Mouse (Mus musculus): ENCODE results near the gene Mki67. TPM values are rescaled to one million over a fixed set of nuclear protein-coding genes. Genes with fewer than 3 reads are reported as not detected.

Gene Mki67
- polyA plus RNA-seq, 1 experiment = 2.9 TPM

GRCm38 (mm10) chr7:135664211-135664610, 52.0 kb downstream of the Mki67 start:
- no peak for TF ChIP-seq POLR2A (IDR thresholded peaks at IDR 0.05; ENCODE audit: control insufficient read depth, low read depth, low read length)
- no peak for TF ChIP-seq CTCF (IDR thresholded peaks at IDR 0.05; ENCODE audit: control insufficient read depth, insufficient read depth, insufficient replicate concordance, low read depth, low read length)
- Histone ChIP-seq H3K27me3 (ENCODE audit: control insufficient read depth, insufficient read depth, low read length) (no peaks in the 10 kb centered on the region), H3K36me3 (ENCODE audit: control insufficient read depth, insufficient read depth, low read length) (no peaks in the 10 kb centered on the region), H3K4me3 (ENCODE audit: control insufficient read depth, low read depth, low read length) (no peak overlapping the region), H3K27ac (ENCODE audit: control insufficient read depth, insufficient read depth, low read depth, low read length) (no peak overlapping the region), H3K4me1 (ENCODE audit: control insufficient read depth, insufficient read depth, low read length) (no peaks in the 10 kb centered on the region; the same call in 1 of the 2 replicates)

- no peak overlapping the region for H3K27ac ChIP-seq (ENCODE audit: control insufficient read depth, insufficient read depth, low read depth, low read length)
- no peaks in the 10 kb centered on the region for H3K4me1 ChIP-seq (ENCODE audit: control insufficient read depth, insufficient read depth, low read length)
- no peak overlapping the region for H3K4me3 ChIP-seq (ENCODE audit: control insufficient read depth, low read depth, low read length)
- no peaks in the 10 kb centered on the region for H3K27me3 ChIP-seq (ENCODE audit: control insufficient read depth, insufficient read depth, low read length)
- TF ChIP-seq CTCF (IDR thresholded peaks at IDR 0.05; ENCODE audit: control insufficient read depth, insufficient read depth, insufficient replicate concordance, low read depth, low read length) = no peak
- TF ChIP-seq POLR2A (IDR thresholded peaks at IDR 0.05; ENCODE audit: control insufficient read depth, low read depth, low read length) = no peak
- H3K36me3 ChIP-seq (ENCODE audit: control insufficient read depth, insufficient read depth, low read length) = no peaks in the 10 kb centered on the region
These were observed 55.8 kb downstream of the Mki67 start for GRCm38 (mm10) chr7:135660314-135660713.

GRCm38 (mm10) chr7:135659314-135659935, 56.7 kb downstream of the Mki67 start:
- no peak overlapping the region for H3K27ac ChIP-seq (ENCODE audit: control insufficient read depth, insufficient read depth, low read depth, low read length)
- H3K4me1 ChIP-seq (ENCODE audit: control insufficient read depth, insufficient read depth, low read length) = no peaks in the 10 kb centered on the region
- no peaks in the 10 kb centered on the region for H3K27me3 ChIP-seq (ENCODE audit: control insufficient read depth, insufficient read depth, low read length)
- TF ChIP-seq CTCF (IDR thresholded peaks at IDR 0.05; ENCODE audit: control insufficient read depth, insufficient read depth, insufficient replicate concordance, low read depth, low read length) = no peak
- no peak for TF ChIP-seq POLR2A (IDR thresholded peaks at IDR 0.05; ENCODE audit: control insufficient read depth, low read depth, low read length)
- H3K36me3 ChIP-seq (ENCODE audit: control insufficient read depth, insufficient read depth, low read length) = no peaks in the 10 kb centered on the region
- no peak overlapping the region for H3K4me3 ChIP-seq (ENCODE audit: control insufficient read depth, low read depth, low read length)

- Histone ChIP-seq H3K4me3 (ENCODE audit: control insufficient read depth, low read depth, low read length) (no peak overlapping the region), H3K4me1 (ENCODE audit: control insufficient read depth, insufficient read depth, low read length) (no peaks in the 10 kb centered on the region), H3K27me3 (ENCODE audit: control insufficient read depth, insufficient read depth, low read length) (no peaks in the 10 kb centered on the region), H3K27ac (ENCODE audit: control insufficient read depth, insufficient read depth, low read depth, low read length) (no peak overlapping the region), H3K36me3 (ENCODE audit: control insufficient read depth, insufficient read depth, low read length) (no peaks in the 10 kb centered on the region)
- TF ChIP-seq CTCF (IDR thresholded peaks at IDR 0.05; ENCODE audit: control insufficient read depth, insufficient read depth, insufficient replicate concordance, low read depth, low read length) (no peak), POLR2A (IDR thresholded peaks at IDR 0.05; ENCODE audit: control insufficient read depth, low read depth, low read length) (no peak)
These were observed 58.0 kb downstream of the Mki67 start for GRCm38 (mm10) chr7:135658150-135658549.

GRCm38 (mm10) chr7:135655113-135655512, 61.0 kb downstream of the Mki67 start:
- H3K4me3 ChIP-seq (ENCODE audit: control insufficient read depth, low read depth, low read length) = no peak overlapping the region
- H3K27me3 ChIP-seq (ENCODE audit: control insufficient read depth, insufficient read depth, low read length) = no peaks in the 10 kb centered on the region
- TF ChIP-seq CTCF (IDR thresholded peaks at IDR 0.05; ENCODE audit: control insufficient read depth, insufficient read depth, insufficient replicate concordance, low read depth, low read length) (no peak), POLR2A (IDR thresholded peaks at IDR 0.05; ENCODE audit: control insufficient read depth, low read depth, low read length) (no peak)
- no peaks in the 10 kb centered on the region for H3K36me3 ChIP-seq (ENCODE audit: control insufficient read depth, insufficient read depth, low read length)
- H3K4me1 ChIP-seq (ENCODE audit: control insufficient read depth, insufficient read depth, low read length) = no peaks in the 10 kb centered on the region
- no peak overlapping the region for H3K27ac ChIP-seq (ENCODE audit: control insufficient read depth, insufficient read depth, low read depth, low read length)

- Histone ChIP-seq H3K27ac (ENCODE audit: control insufficient read depth, insufficient read depth, low read depth, low read length) (no peak overlapping the region), H3K36me3 (ENCODE audit: control insufficient read depth, insufficient read depth, low read length) (no peaks in the 10 kb centered on the region), H3K4me1 (ENCODE audit: control insufficient read depth, insufficient read depth, low read length) (no peaks in the 10 kb centered on the region), H3K27me3 (ENCODE audit: control insufficient read depth, insufficient read depth, low read length) (no peaks in the 10 kb centered on the region), H3K4me3 (ENCODE audit: control insufficient read depth, low read depth, low read length) (no peak overlapping the region)
- no peak for TF ChIP-seq POLR2A (IDR thresholded peaks at IDR 0.05; ENCODE audit: control insufficient read depth, low read depth, low read length)
- TF ChIP-seq CTCF (IDR thresholded peaks at IDR 0.05; ENCODE audit: control insufficient read depth, insufficient read depth, insufficient replicate concordance, low read depth, low read length) = no peak
These were observed 61.9 kb downstream of the Mki67 start for GRCm38 (mm10) chr7:135654288-135654687.

- H3K4me1 ChIP-seq (ENCODE audit: control insufficient read depth, insufficient read depth, low read length) = no peaks in the 10 kb centered on the region
- no peaks in the 10 kb centered on the region for H3K27me3 ChIP-seq (ENCODE audit: control insufficient read depth, insufficient read depth, low read length)
- no peaks in the 10 kb centered on the region for H3K36me3 ChIP-seq (ENCODE audit: control insufficient read depth, insufficient read depth, low read length)
- no peak overlapping the region for H3K27ac ChIP-seq (ENCODE audit: control insufficient read depth, insufficient read depth, low read depth, low read length)
- TF ChIP-seq POLR2A (IDR thresholded peaks at IDR 0.05; ENCODE audit: control insufficient read depth, low read depth, low read length) (no peak), CTCF (IDR thresholded peaks at IDR 0.05; ENCODE audit: control insufficient read depth, insufficient read depth, insufficient replicate concordance, low read depth, low read length) (no peak)
- H3K4me3 ChIP-seq (ENCODE audit: control insufficient read depth, low read depth, low read length) = no peak overlapping the region
These were observed 62.6 kb downstream of the Mki67 start for GRCm38 (mm10) chr7:135653601-135654000.

All from testis, adult 2 months (tissue).